Mouse (Mus musculus): ENCODE results near the gene Gria1.

The Gria1 gene

DNA sequence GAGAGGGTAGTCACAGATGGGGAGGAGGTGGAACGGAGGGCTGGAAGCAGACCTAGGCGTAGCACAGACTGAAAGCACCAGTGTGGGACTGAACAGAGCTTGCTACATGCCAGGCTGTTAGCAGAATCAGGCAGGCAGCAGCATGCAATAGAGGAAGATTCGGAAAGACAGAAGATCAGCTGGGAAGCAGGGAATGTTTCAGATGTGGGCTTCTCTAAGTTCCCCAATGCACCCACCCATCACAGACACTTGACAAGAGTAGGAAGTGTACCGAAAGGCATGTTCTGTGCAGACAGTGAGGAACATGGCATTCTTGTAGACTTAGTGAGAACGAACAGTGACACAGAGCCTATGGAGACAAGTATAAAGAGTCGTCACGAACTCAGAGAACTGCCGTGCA, 260.5 kb downstream of the Gria1 start:
- in situ Hi-C loops (cut with MboI, MseI): no loop called here

GRCm38 (mm10) chr11:57274687-57275086, 263.5 kb downstream of the Gria1 start:
- in situ Hi-C loops (cut with MboI, MseI): no loop called here

DNA sequence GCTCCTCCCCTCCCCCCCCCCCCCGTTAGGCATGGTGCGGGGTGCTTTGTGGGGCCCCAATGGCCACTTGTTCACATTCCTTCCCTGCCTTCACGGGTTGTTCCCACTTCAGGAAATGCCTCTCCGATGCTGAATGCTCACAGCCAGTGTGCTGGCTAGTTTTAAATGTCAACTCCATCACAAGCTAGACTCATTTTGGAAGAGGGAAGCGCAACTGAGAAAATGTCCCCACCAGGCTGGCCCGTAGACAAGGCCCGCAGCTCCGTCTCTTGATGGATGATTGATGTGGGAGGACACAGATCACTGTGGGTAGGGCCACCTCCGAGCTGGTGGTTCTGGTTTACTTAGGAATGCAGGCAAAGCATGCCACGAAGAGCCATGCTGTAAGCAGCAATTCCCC, 266.9 kb downstream of the Gria1 start:
- in situ Hi-C loops (cut with MboI, MseI): no loop called here

- in situ Hi-C loops (cut with MboI, MseI): no loop called here
Observed at GRCm38 (mm10) chr11:57286119-57286518, 274.9 kb downstream of the Gria1 start.

GRCm38 (mm10) chr11:57297376-57297775, 286.2 kb downstream of the Gria1 start:
- in situ Hi-C loops (cut with MboI, MseI): no loop called here

- in situ Hi-C loops (cut with MboI, MseI): no loop called here
Observed at GRCm38 (mm10) chr11:57298263-57298662, 287.1 kb downstream of the Gria1 start.

GRCm38 (mm10) chr11:57298665-57299064, 287.5 kb downstream of the Gria1 start:
- in situ Hi-C loops (cut with MboI, MseI): no loop called here

GRCm38 (mm10) chr11:57303602-57304001, 292.4 kb downstream of the Gria1 start:
- in situ Hi-C loops (cut with MboI, MseI): loop anchor here in 1 of 2 experiments (5.0 kb wide), 1 partner anchor 1171 kb away; no protein-coding TSS in a partner anchor

GRCm38 (mm10) chr11:57306116-57306515, 294.9 kb downstream of the Gria1 start:
- in situ Hi-C loops (cut with MboI, MseI): no loop called here

GRCm38 (mm10) chr11:57306892-57307291, 295.7 kb downstream of the Gria1 start:
- in situ Hi-C loops (cut with MboI, MseI): no loop called here

DNA sequence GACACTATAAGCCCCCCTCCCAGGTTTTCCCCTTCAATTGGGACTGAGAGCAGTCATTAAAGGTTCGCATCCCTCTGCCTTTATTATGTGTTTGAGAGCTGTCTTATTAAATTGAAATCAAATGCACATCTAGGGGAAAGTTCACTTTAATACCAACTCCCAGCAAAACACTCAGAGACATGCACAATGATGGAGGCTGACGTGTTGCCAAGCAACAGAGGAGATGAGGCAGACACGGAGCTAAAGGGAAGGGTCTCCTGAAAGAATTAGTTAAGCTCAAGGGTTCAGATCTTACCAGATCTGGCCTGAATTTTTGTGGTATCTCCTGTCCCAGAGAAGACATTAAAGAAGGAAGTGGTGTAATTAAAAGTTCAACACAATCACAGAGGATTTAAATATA, 305.9 kb downstream of the Gria1 start:
- in situ Hi-C loops (cut with MboI, MseI): no loop called here

GRCm38 (mm10) chr11:57317478-57317877, 306.3 kb downstream of the Gria1 start:
- in situ Hi-C loops (cut with MboI, MseI): no loop called here

- in situ Hi-C loops (cut with MboI, MseI): no loop called here
Observed at GRCm38 (mm10) chr11:57319374-57319773, 308.2 kb downstream of the Gria1 start.

DNA sequence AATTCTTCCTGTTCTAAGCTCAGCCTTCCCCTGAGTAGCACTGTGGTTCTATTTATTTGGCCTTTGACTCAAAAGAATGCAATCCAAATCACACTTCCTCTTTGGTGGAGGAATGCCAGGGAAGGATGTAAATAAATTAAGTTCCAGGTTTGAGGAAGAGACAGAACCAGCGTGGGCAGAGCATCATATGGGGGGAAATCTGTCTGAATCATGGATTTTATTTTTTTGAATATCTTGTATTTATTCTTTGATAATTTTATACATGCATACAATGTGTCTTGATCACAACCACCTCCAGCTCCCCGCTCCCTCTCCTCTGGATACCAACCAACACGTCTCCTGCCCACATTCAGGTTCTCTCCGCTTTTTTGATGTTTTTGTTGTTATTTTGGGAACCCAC, 312.9 kb downstream of the Gria1 start:
- in situ Hi-C loops (cut with MboI, MseI): no loop called here
